Mouse (Mus musculus) brain, adult 10 weeks (tissue): ENCODE data around the gene Zfp991. TPM values are rescaled to one million over a fixed set of nuclear protein-coding genes. Genes with fewer than 3 reads are reported as not detected.

Experiments used
- polyA plus RNA-seq: library from polyadenylated mRNA; stranded (reverse); fragments of 350-450 nt; fragmentation: Illumina TruSeq; extraction: RNeasy Lipid Tissue Mini Kit (QIAGEN cat#74804); gene quantifications from one replicate; pipeline ENCODE4 v1.2.3, GENCODE M21; 2015; ENCODE audit warnings: low read depth, low replicate concordance

Gene Zfp991
- 5.2 TPM for polyA plus RNA-seq

GRCm38 (mm10) chr4:147131837-147132459 lies at the start of gene Zfp991:
Gene Zfp991, plus strand, starts transcription at chr4:147132038.

Other genes with a start within 250 kb of the Zfp991 start
- not detected for gene Gm21411, start 222.4 kb upstream of the Zfp991 start, polyA plus RNA-seq
- not detected for gene Zfp989, start 160.1 kb upstream of the Zfp991 start, polyA plus RNA-seq
- gene Rex2, start 110.2 kb upstream of the Zfp991 start, polyA plus RNA-seq: not detected
- gene Zfp988, start 173.6 kb downstream of the Zfp991 start, polyA plus RNA-seq: 0.22 TPM
- not detected for gene Zfp978, start 229.3 kb downstream of the Zfp991 start, polyA plus RNA-seq